Mouse (Mus musculus): ENCODE measurements around the gene Map4. TPM values are rescaled to one million over a fixed set of nuclear protein-coding genes. Genes with fewer than 3 reads are reported as not detected.

The Map4 gene
- total RNA-seq, 2 experiments from 2014 or later = 282 to 291 TPM

DNA sequence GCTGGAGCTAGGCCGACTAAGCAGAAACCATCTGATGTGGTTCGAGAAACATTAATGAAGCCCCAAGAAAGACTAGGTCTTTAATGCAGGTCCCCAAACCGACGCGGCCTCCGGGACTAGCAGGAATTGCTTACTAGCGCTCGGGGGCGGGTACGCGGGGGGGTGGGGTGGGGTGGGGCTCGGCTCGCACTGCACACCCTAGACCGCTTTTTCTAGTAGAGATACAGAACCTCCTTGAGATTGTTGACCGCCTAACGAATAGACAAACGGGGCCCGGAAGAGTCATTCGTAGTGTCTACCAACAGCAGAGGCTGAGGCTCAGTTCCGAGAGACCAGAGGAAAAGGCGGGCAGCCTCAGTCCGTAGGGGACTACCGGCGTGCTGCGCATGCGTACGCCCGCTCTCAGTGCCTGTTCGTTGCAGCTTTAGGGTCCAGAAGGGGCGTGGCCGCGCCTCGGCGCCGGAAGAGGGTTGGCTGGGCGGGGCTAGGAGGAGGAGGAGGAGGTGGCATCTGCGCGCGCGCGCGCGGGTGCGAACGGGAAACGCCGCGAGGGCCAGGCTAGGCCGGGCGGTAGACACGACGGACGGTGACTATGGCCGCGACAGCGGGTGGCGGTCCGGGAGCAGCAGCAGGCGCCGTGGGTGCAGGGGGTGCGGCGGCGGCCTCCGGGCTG lies 200.4 kb downstream of the Map4 start:
- peak; percentile 100 for DNase-seq

- no peak for DNase-seq
Observed at GRCm38 (mm10) chr9:110132201-110132605, 200.9 kb downstream of the Map4 start.

DNA sequence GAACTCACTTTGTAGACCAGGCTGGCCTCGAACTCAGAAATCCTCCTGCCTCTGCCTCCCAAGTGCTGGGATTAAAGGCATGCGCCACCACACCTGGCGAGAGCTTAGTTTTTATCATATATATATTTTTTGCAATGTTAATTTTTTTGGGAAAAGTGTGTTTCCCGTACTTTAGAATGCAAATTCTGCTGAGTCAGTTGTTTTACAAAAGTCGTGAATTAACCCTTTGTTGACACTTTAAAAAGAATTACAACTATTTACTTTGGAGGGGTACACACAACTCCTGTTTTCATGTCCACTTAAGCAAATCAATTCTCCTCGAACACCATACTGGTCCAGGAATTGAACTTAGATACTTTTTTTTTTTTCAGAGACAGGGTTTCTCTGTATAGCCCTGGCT lies 201.7 kb downstream of the Map4 start:
- DNase-seq = no peak

Small RNA genes lying within 50 kb of the gene (microRNA-seq; reads per million reads assigned to microRNA genes)
- 0 to 1.6 reads per million in 2 experiments for gene Mir7089

Other genes starting within 250 kb of the Map4 start
- gene Fbxw18, start 228.8 kb upstream of the Map4 start, total RNA-seq (2021) = not detected
- not detected for gene Fbxw26, start 185.4 kb upstream of the Map4 start, total RNA-seq (2021)
- gene Fbxw27, start 140.8 kb upstream of the Map4 start, total RNA-seq (2021) = not detected
- not detected for gene Spink8, start 119.2 kb upstream of the Map4 start, total RNA-seq (2021)
- gene Nme6, start 98.7 kb upstream of the Map4 start, total RNA-seq (2021) = 10 to 100 TPM; 21.6 to 25.2 TPM
- gene Camp, start 81.8 kb upstream of the Map4 start, total RNA-seq (2021) = 1 to 10 TPM in 1 of 2 experiments, under 1 TPM in 1; 0.50 to 1.0 TPM
- gene Cdc25a, start 55.9 kb upstream of the Map4 start, total RNA-seq (2021) = 10 to 100 TPM; 16.3 to 17.2 TPM
- 10 to 100 TPM; 64.3 to 66.5 TPM for gene Smarcc1, start 186.2 kb downstream of the Map4 start, total RNA-seq (2021)
- gene Dhx30, start 186.4 kb downstream of the Map4 start, total RNA-seq (2021) = 10 to 100 TPM; 78.0 to 81.8 TPM

Measured in heart, postnatal 4 days (tissue).